Mouse (Mus musculus) stomach, postnatal 0 days (tissue): Measurements from ENCODE around the gene Gm9195. TPM values are rescaled to one million over a fixed set of nuclear protein-coding genes. Genes with fewer than 3 reads are reported as not detected.
A peak's percentile ranks its signal among the peaks of the same experiment; 100 is the strongest.

ENCODE experiments used
- ATAC-seq: fragments of 200-750 bp; cut with Nextera tagmentation; 2 replicates; pipeline ENCODE4 v1.8.0; 2017; ENCODE audit not compliant: low FRiP score, low TSS enrichment
- DNase-seq: peaks from one replicate; pipeline ENCODE4 v3.0.0-alpha.2; 2016; ENCODE audit warnings: low spot score
- H3K27ac ChIP-seq: fragments of 300-500 bp; sonication (generic); replicated peaks from 2 replicates; pipeline ENCODE4 v1.5.1; 2014; ENCODE audit warnings: mild to moderate bottlenecking, control low read depth
- H3K27me3 ChIP-seq: fragments of 300-500 bp; sonication (generic); 2 replicates; pipeline ENCODE4 v1.6.1; 2014; ENCODE audit warnings: low read length; ENCODE audit not compliant: control insufficient read depth, insufficient read depth
- H3K36me3 ChIP-seq: fragments of 300-500 bp; sonication (generic); 2 replicates; pipeline ENCODE4 v1.6.1; 2014; ENCODE audit warnings: low read length, mixed read lengths; ENCODE audit not compliant: control insufficient read depth, insufficient read depth
- H3K4me1 ChIP-seq: fragments of 300-500 bp; sonication (generic); replicated peaks from 2 replicates; pipeline ENCODE4 v1.6.1; 2014; ENCODE audit warnings: antibody characterized with exemption; ENCODE audit not compliant: control insufficient read depth, insufficient read depth
- H3K4me2 ChIP-seq: fragments of 300-500 bp; sonication (generic); replicated peaks from 2 replicates; pipeline ENCODE4 v1.6.1; 2014; ENCODE audit warnings: low read depth, mild to moderate bottlenecking, control low read depth, moderate library complexity
- H3K4me3 ChIP-seq: fragments of 300-500 bp; sonication (generic); 2 replicates; pipeline ENCODE4 v1.5.1; 2014; ENCODE audit warnings: low read depth, low read length, control low read depth
- H3K9ac ChIP-seq: fragments of 300-500 bp; sonication (generic); 2 replicates; pipeline ENCODE4 v1.6.1; 2014; ENCODE audit warnings: mild to moderate bottlenecking, low read length, control low read depth, mixed read lengths
- H3K9me3 ChIP-seq: fragments of 300-500 bp; sonication (generic); 2 replicates; pipeline ENCODE4 v1.6.1; 2016; ENCODE audit warnings: low read length; ENCODE audit not compliant: control insufficient read depth
- CTCF ChIP-seq: IDR thresholded peaks from 2 replicates; pipeline ENCODE4 v1.5.1; 2016; ENCODE audit warnings: antibody characterized with exemption, low read depth, mild to moderate bottlenecking, moderate library complexity
- EP300 ChIP-seq: optimal IDR thresholded peaks from 2 replicates; pipeline ENCODE3; 2016; ENCODE audit warnings: antibody characterized with exemption
- WGBS: fragments of 180-500 bp; shearing (Covaris S2); extraction: QIAGEN DNeasy Blood & Tissue Kit; methylation state at CpG from one replicate; pipeline ENCODE4 v1.1.7; 2014; 5-methylcytosine and 5-hydroxymethylcytosine counted together
- polyA plus RNA-seq: library from polyadenylated mRNA; unstranded; fragments of >200 nt; fragmentation: Nextera tagmentation; extraction: Ambion mirVana; gene quantifications from 2 replicates; pipeline ENCODE4 v1.2.1, GENCODE M21; 2015

Gene Gm9195
- polyA plus RNA-seq, 1 experiment from 2014 or later = not detected

DNA sequence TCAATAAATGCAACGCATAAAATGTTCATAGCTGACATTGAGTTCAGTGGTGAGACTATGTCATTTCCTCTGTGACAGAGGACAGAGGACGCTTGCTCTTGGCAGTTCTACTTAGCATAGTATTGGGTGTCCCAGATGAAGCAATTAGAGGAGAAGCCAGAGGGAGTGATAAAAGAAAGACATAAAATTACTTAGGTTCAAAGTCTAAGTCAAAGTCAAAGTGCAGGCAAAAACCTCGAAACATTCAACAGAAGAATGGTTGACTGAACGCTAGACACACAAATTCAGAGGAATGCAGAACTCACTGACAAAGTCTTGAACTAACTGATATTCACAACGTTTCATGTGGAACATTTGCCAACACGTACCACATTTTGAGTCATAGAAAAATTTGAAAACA lies 27.1 kb upstream of the Gm9195 start:
- 79% methylated on average over 6 of the region's 6 CpGs for WGBS
- Histone ChIP-seq H3K4me2 (no peak overlapping the region), H3K9ac (no peak overlapping the region), H3K36me3 (no peaks in the 10 kb centered on the region), H3K9me3 (no peaks in the 10 kb centered on the region), H3K27ac (no peak overlapping the region), H3K4me3 (no peak overlapping the region), H3K27me3 (no peaks in the 10 kb centered on the region), H3K4me1 (no peaks in the 10 kb centered on the region)
- no peak for TF ChIP-seq EP300
- TF ChIP-seq CTCF = no peak
- DNase-seq (no peak), ATAC-seq (no peak)

DNA sequence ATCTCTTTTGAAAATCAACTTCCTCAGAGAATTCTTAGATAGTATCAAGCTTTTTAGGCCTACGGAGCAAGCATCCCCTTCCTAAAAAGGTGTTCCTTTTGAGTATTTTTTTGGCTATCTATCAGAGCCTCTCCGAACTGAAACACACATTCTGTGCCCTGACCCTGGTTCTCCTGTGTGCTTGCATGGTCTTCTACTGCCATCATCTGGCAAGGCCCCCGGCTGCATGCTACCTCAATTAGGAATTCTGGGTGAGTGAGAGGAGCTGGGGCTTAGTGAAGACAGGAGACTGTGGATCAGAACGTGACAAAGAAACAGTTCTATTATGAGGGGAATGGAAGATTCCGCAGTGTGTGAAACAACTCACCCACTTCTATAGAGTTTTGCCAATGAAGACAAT lies 24.7 kb upstream of the Gm9195 start:
- no peaks in the 10 kb centered on the region for H3K9me3 ChIP-seq
- no peak overlapping the region for H3K4me3 ChIP-seq
- peak; percentile 67 for DNase-seq
- WGBS = 27% methylated on average over 5 of the region's 5 CpGs
- no peaks in the 10 kb centered on the region for H3K4me1 ChIP-seq
- H3K4me2 ChIP-seq = no peak overlapping the region
- TF ChIP-seq EP300 = no peak
- TF ChIP-seq CTCF = peak; percentile 88
- no peak for ATAC-seq
- no peaks in the 10 kb centered on the region for H3K27me3 ChIP-seq
- no peaks in the 10 kb centered on the region for H3K36me3 ChIP-seq
- no peak overlapping the region for H3K27ac ChIP-seq
- H3K9ac ChIP-seq = no peak overlapping the region

- ATAC-seq = no peak
- H3K9ac ChIP-seq = 0 out of 2 replicates have a peak overlapping the region, but pooled peaks have one; percentile 18
- no peaks in the 10 kb centered on the region for H3K4me1 ChIP-seq
- H3K4me3 ChIP-seq = peak overlapping the region; percentile 27
- no peaks in the 10 kb centered on the region for H3K9me3 ChIP-seq
- H3K36me3 ChIP-seq = no peaks in the 10 kb centered on the region
- peak overlapping the region; percentile 56 for H3K4me2 ChIP-seq
- no peak overlapping the region for H3K27ac ChIP-seq
- TF ChIP-seq CTCF (no peak), EP300 (no peak)
- 14% methylated on average over 11 of the region's 11 CpGs for WGBS
- no peak for DNase-seq
- H3K27me3 ChIP-seq = no peaks in the 10 kb centered on the region
Observed at GRCm38 (mm10) chr14:72506723-72507420, 15.2 kb upstream of the Gm9195 start.

DNA sequence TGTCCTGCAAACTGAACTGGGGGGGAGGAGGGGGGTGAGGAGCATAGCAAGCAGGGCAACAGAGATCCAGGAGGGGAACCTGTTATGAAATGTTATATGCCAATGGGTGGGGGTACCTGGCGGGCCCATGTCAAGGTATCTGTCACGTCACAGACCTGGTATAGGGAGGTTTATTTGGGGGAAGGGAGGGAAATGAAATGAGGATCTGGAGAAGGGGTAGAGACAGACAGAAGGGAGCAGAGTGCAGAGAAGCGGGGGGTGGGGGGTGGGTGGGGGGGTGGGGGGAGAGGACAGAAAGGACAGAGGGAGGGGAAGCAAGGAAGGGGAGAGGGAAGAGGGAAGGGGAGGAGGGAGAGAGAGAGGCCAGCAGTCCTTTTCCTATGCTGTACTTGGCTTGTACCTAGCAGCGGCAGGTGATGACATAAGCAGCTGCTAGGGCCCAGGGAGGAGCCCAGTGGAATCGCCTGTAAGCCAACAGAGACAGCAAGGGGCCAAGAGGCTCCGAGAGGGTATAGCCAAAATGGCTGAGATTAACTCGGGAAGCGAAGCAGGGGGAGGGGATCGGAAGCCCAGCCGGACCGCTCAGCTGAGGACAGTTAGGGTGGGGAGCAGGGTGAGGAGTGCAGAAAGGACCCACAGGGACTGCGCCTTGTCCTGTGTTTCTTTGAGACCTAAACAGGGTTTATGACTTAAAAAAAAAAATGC lies 14.5 kb upstream of the Gm9195 start:
- H3K4me3 ChIP-seq = peak overlapping the region; percentile 27
- no peaks in the 10 kb centered on the region for H3K9me3 ChIP-seq
- ATAC-seq (peak; percentile 78), DNase-seq (peak; percentile 39)
- peak overlapping the region; percentile 56 for H3K4me2 ChIP-seq
- H3K4me1 ChIP-seq = no peaks in the 10 kb centered on the region
- 13% methylated on average over 12 of the region's 12 CpGs for WGBS
- H3K9ac ChIP-seq = 0 out of 2 replicates have a peak overlapping the region, but pooled peaks have one; percentile 18
- H3K36me3 ChIP-seq = no peaks in the 10 kb centered on the region
- no peak overlapping the region for H3K27ac ChIP-seq
- TF ChIP-seq EP300 (no peak), CTCF (no peak)
- no peaks in the 10 kb centered on the region for H3K27me3 ChIP-seq

GRCm38 (mm10) chr14:72504985-72505384 lies 13.3 kb upstream of the Gm9195 start:
- no peak overlapping the region for H3K27ac ChIP-seq
- H3K9me3 ChIP-seq = no peaks in the 10 kb centered on the region
- DNase-seq (no peak), ATAC-seq (no peak)
- H3K36me3 ChIP-seq = no peaks in the 10 kb centered on the region
- H3K4me2 ChIP-seq = no peak overlapping the region
- 95% methylated on average over 1 of the region's 1 CpGs for WGBS
- no peak overlapping the region for H3K9ac ChIP-seq
- TF ChIP-seq EP300 (no peak), CTCF (peak; percentile 42)
- H3K4me3 ChIP-seq = no peak overlapping the region
- H3K27me3 ChIP-seq = no peaks in the 10 kb centered on the region
- H3K4me1 ChIP-seq = no peaks in the 10 kb centered on the region

- Histone ChIP-seq H3K36me3 (no peaks in the 10 kb centered on the region), H3K4me3 (no peak overlapping the region), H3K4me1 (no peaks in the 10 kb centered on the region), H3K9ac (no peak overlapping the region), H3K9me3 (no peaks in the 10 kb centered on the region), H3K4me2 (no peak overlapping the region), H3K27me3 (no peaks in the 10 kb centered on the region), H3K27ac (no peak overlapping the region)
- 62% methylated on average over 6 of the region's 6 CpGs for WGBS
- ATAC-seq (0 out of 2 replicates have a peak, but pooled peaks have one; percentile 32), DNase-seq (no peak)
- TF ChIP-seq EP300 = no peak
- TF ChIP-seq CTCF = no peak
Observed at GRCm38 (mm10) chr14:72503241-72503640, 11.6 kb upstream of the Gm9195 start.
